Mouse (Mus musculus): Measurements from ENCODE around the gene Serpinb9. TPM values are rescaled to one million over a fixed set of nuclear protein-coding genes. Genes with fewer than 3 reads are reported as not detected.

Serpinb9 gene
- polyA plus RNA-seq, 1 experiment from 2014 or later = 31.8 TPM

GRCm38 (mm10) chr13:32975710-32976109 is 27.3 kb upstream of the Serpinb9 start:
- H3K4me2 ChIP-seq = no peak overlapping the region
- H3K9ac ChIP-seq = no peak overlapping the region
- ATAC-seq (ENCODE audit: insufficient read depth) (no peak), DNase-seq (no peak)
- peak overlapping the region; percentile 38; the same call in 1 of the 2 replicates for H3K27ac ChIP-seq (ENCODE audit: low read depth)
- no peaks in the 10 kb centered on the region for H3K36me3 ChIP-seq (ENCODE audit: insufficient read depth)
- no peaks in the 10 kb centered on the region for H3K4me1 ChIP-seq (ENCODE audit: insufficient read depth)
- H3K9me3 ChIP-seq (ENCODE audit: low read depth, low read length) = no peaks in the 10 kb centered on the region
- WGBS = 38% methylated on average over 2 of the region's 2 CpGs
- H3K4me3 ChIP-seq (ENCODE audit: low read depth, low read length) = no peak overlapping the region
- TF ChIP-seq CTCF (IDR thresholded peaks at IDR 0.05; ENCODE audit: low read depth) = no peak
- no peaks in the 10 kb centered on the region for H3K27me3 ChIP-seq (ENCODE audit: insufficient read depth, low read length)

- WGBS = 75% methylated on average over 4 of the region's 4 CpGs
- H3K9ac ChIP-seq = no peak overlapping the region
- DNase-seq (no peak), ATAC-seq (ENCODE audit: insufficient read depth) (no peak)
- no peak for TF ChIP-seq CTCF (IDR thresholded peaks at IDR 0.05; ENCODE audit: low read depth)
- H3K27me3 ChIP-seq (ENCODE audit: insufficient read depth, low read length) = no peaks in the 10 kb centered on the region
- no peak overlapping the region for H3K4me3 ChIP-seq (ENCODE audit: low read depth, low read length)
- no peak overlapping the region for H3K27ac ChIP-seq (ENCODE audit: low read depth)
- H3K9me3 ChIP-seq (ENCODE audit: low read depth, low read length) = no peaks in the 10 kb centered on the region
- H3K36me3 ChIP-seq (ENCODE audit: insufficient read depth) = no peaks in the 10 kb centered on the region
- H3K4me1 ChIP-seq (ENCODE audit: insufficient read depth) = no peaks in the 10 kb centered on the region
- H3K4me2 ChIP-seq = no peak overlapping the region
Measured at GRCm38 (mm10) chr13:32982556-32983042, 20.5 kb upstream of the Serpinb9 start.

- H3K9ac ChIP-seq = no peak overlapping the region
- no peak overlapping the region for H3K4me2 ChIP-seq
- H3K4me1 ChIP-seq (ENCODE audit: insufficient read depth) = no peaks in the 10 kb centered on the region
- no peaks in the 10 kb centered on the region for H3K9me3 ChIP-seq (ENCODE audit: low read depth, low read length)
- no peak overlapping the region for H3K4me3 ChIP-seq (ENCODE audit: low read depth, low read length)
- no peak for DNase-seq
- no peak for TF ChIP-seq CTCF (IDR thresholded peaks at IDR 0.05; ENCODE audit: low read depth)
- no peak for ATAC-seq (ENCODE audit: insufficient read depth)
- H3K36me3 ChIP-seq (ENCODE audit: insufficient read depth) = no peaks in the 10 kb centered on the region
- H3K27ac ChIP-seq (ENCODE audit: low read depth) = no peak overlapping the region
- H3K27me3 ChIP-seq (ENCODE audit: insufficient read depth, low read length) = no peaks in the 10 kb centered on the region
Measured at GRCm38 (mm10) chr13:32986256-32986655, 16.8 kb upstream of the Serpinb9 start.

GRCm38 (mm10) chr13:32993152-32993893 is 9.7 kb upstream of the Serpinb9 start:
- peak overlapping the region; percentile 69 for H3K27ac ChIP-seq (ENCODE audit: low read depth)

GRCm38 (mm10) chr13:32993894-32994242 is 9.2 kb upstream of the Serpinb9 start:
- ATAC-seq (ENCODE audit: insufficient read depth) (peak; percentile 41; the same call in 1 of the 2 replicates), DNase-seq (no peak)
- Histone ChIP-seq H3K4me1 (ENCODE audit: insufficient read depth) (0 out of 2 replicates have a peak, but pooled peaks cover 4% of the 10 kb centered on the region), H3K36me3 (ENCODE audit: insufficient read depth) (no peaks in the 10 kb centered on the region), H3K4me2 (peak overlapping the region; percentile 23; the same call in 1 of the 2 replicates), H3K27ac (ENCODE audit: low read depth) (peak overlapping the region; percentile 69), H3K4me3 (ENCODE audit: low read depth, low read length) (no peak overlapping the region), H3K9ac (no peak overlapping the region), H3K27me3 (ENCODE audit: insufficient read depth, low read length) (no peaks in the 10 kb centered on the region), H3K9me3 (ENCODE audit: low read depth, low read length) (no peaks in the 10 kb centered on the region)
- WGBS = 77% methylated on average over 2 of the region's 2 CpGs
- TF ChIP-seq CTCF (IDR thresholded peaks at IDR 0.05; ENCODE audit: low read depth) = no peak

More at GRCm38 (mm10) chr13:32993152-32993893, 9.7 kb upstream of the Serpinb9 start:
- no peaks in the 10 kb centered on the region for H3K9me3 ChIP-seq (ENCODE audit: low read depth, low read length)
- H3K4me1 ChIP-seq (ENCODE audit: insufficient read depth) = 0 out of 2 replicates have a peak, but pooled peaks cover 4% of the 10 kb centered on the region
- no peak overlapping the region for H3K9ac ChIP-seq
- DNase-seq = peak; percentile 40
- H3K27me3 ChIP-seq (ENCODE audit: insufficient read depth, low read length) = no peaks in the 10 kb centered on the region
- ATAC-seq (ENCODE audit: insufficient read depth) = peak; percentile 72
- TF ChIP-seq CTCF (IDR thresholded peaks at IDR 0.05; ENCODE audit: low read depth) = no peak
- no peak overlapping the region for H3K4me3 ChIP-seq (ENCODE audit: low read depth, low read length)
- H3K36me3 ChIP-seq (ENCODE audit: insufficient read depth) = no peaks in the 10 kb centered on the region
- peak overlapping the region; percentile 23; the same call in 1 of the 2 replicates for H3K4me2 ChIP-seq
- 53% methylated on average over 10 of the region's 10 CpGs for WGBS

- Histone ChIP-seq H3K36me3 (ENCODE audit: insufficient read depth) (no peaks in the 10 kb centered on the region), H3K4me2 (no peak overlapping the region), H3K9me3 (ENCODE audit: low read depth, low read length) (no peaks in the 10 kb centered on the region), H3K4me1 (ENCODE audit: insufficient read depth) (0 out of 2 replicates have a peak, but pooled peaks cover 4% of the 10 kb centered on the region), H3K9ac (no peak overlapping the region), H3K4me3 (ENCODE audit: low read depth, low read length) (no peak overlapping the region), H3K27me3 (ENCODE audit: insufficient read depth, low read length) (no peaks in the 10 kb centered on the region), H3K27ac (ENCODE audit: low read depth) (no peak overlapping the region)
- no peak for TF ChIP-seq CTCF (IDR thresholded peaks at IDR 0.05; ENCODE audit: low read depth)
- ATAC-seq (ENCODE audit: insufficient read depth) (no peak), DNase-seq (no peak)
- 59% methylated on average over 4 of the region's 4 CpGs for WGBS
Measured at GRCm38 (mm10) chr13:32995051-32995450, 8.0 kb upstream of the Serpinb9 start.

- Histone ChIP-seq H3K36me3 (ENCODE audit: insufficient read depth) (no peaks in the 10 kb centered on the region), H3K4me3 (ENCODE audit: low read depth, low read length) (no peak overlapping the region), H3K27ac (ENCODE audit: low read depth) (no peak overlapping the region), H3K9ac (no peak overlapping the region), H3K27me3 (ENCODE audit: insufficient read depth, low read length) (no peaks in the 10 kb centered on the region), H3K4me2 (no peak overlapping the region), H3K9me3 (ENCODE audit: low read depth, low read length) (no peaks in the 10 kb centered on the region), H3K4me1 (ENCODE audit: insufficient read depth) (0 out of 2 replicates have a peak, but pooled peaks cover 6% of the 10 kb centered on the region)
- 92% methylated on average over 5 of the region's 5 CpGs for WGBS
- DNase-seq (no peak), ATAC-seq (ENCODE audit: insufficient read depth) (no peak)
- TF ChIP-seq CTCF (IDR thresholded peaks at IDR 0.05; ENCODE audit: low read depth) = no peak
Measured at GRCm38 (mm10) chr13:33001341-33001740, 1.7 kb upstream of the Serpinb9 start.

Measured in lung, embryonic 14.5 days (tissue).